Mouse (Mus musculus): ENCODE measurements around the gene Rpl14. TPM values are rescaled to one million over a fixed set of nuclear protein-coding genes. Genes with fewer than 3 reads are reported as not detected.

Gene Rpl14
- total RNA-seq (2012; rRNA removed) (2,026 and 2,130 TPM in 2 replicates), total RNA-seq (2014; rRNA removed) (1,346 and 1,653 TPM in 2 replicates), polyA plus RNA-seq (2012; ENCODE audit: insufficient read length, low read depth) (1,081 and 1,180 TPM in 2 replicates)

DNA sequence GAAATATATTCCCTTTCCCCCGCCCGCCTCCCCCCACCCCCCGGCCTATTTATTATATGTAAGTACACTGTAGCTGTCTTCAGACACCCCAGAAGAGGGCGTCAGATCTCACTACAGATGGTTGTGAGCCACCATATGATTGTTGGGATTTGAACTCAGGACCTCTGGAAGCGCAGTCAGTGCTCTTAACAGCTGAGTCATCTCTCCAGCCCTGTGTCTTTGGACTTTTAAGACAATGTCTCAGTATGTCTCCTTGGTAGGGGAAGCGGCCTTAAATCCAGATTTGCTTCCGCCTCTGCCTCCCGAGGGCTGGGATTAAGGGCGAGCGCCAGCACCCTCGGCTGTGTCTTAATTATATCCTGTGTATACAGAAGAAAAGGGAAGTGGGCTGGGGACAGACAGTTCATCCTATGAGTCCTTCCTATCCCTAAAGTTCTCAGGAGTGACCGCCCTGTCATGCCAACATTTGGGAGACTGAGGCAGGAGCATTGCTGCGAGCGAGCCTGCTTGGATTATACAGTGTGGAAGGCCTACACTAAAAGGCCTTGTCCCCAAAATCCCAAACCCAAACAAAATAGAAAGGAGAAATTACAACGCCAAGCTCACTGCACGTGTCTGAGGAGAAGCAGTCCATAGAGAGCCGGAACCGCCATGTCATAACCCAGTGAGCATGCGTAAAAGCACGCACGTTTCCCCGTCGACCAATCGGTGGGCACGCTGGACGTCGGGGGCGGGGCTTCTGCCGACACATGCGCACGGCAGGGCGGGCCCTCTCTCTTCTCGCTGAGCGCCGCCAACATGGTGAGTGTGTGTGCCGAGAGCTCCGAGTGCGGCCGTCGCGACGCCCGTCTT, at the start of gene Rpl14:
Gene Rpl14, plus strand, starts transcription at position 704 of the 852 bp plus-strand sequence.
- Histone ChIP-seq H3K79me2 (replicated peaks; ENCODE audit: control insufficient read depth, extremely low read depth, insufficient read depth, poor library complexity, severe bottlenecking) (peaks cover 24% of the 10 kb centered on the region), H3K9ac (ENCODE audit: insufficient read depth, low read depth) (peak within 1 kb of the TSS; percentile 99), H3K9me3 (replicated peaks; ENCODE audit: low read length) (no peaks in the 10 kb centered on the region), H3K4me1 (ENCODE audit: control insufficient read depth in 1 of 2, insufficient read depth in 2 of 2) (peaks cover 8 to 34% of the 10 kb centered on the region in 2 experiments), H3K27me3 (replicated peaks) (no peaks in the 10 kb centered on the region), H3K4me3 (replicated peaks in 1 of 3; ENCODE audit: low read depth in 2 of 3, low read length in 2 of 3, poor library complexity in 1 of 3) (peak within 1 kb of the TSS; percentile 88 to 98 (median 91)), H3K27ac (ENCODE audit: insufficient read depth, low read depth) (peak within 1 kb of the TSS; percentile 68), H3K4me2 (ENCODE audit: insufficient read depth, low read depth, poor library complexity, severe bottlenecking) (peak within 1 kb of the TSS; percentile 98), H3K36me3 (replicated peaks in 1 of 2; ENCODE audit: control insufficient read depth in 1 of 2, insufficient read depth in 1 of 2, low read length in 1 of 2) (peaks cover 38 to 39% of the 10 kb centered on the region in 2 experiments)
- DNase-seq (ENCODE audit: extremely low read depth): peak; percentile 96
- in situ Hi-C loops (cut with MboI; ENCODE audit: low pct_ligation_motif_present, low pct_unique_long_range_greater_than_20kb, low sequenced_read_pairs) (no loop called here), dilution Hi-C loops (cut with MboI; ENCODE audit: extremely low pct_ligation_motif_present, extremely low pct_unique_long_range_greater_than_20kb, low sequenced_read_pairs) (no loop called here)
- TF ChIP-seq USF2 (conservative IDR thresholded peaks at IDR 0.05; ENCODE audit: low read depth, low read length): 0 out of 2 replicates have a peak, but pooled peaks have one; percentile 4
- peak in 1 of 2 experiments; percentile 34; a peak in 2 of 4 replicates for TF ChIP-seq CTCF (conservative IDR thresholded peaks at IDR 0.05 in 1 of 2, IDR thresholded peaks at IDR 0.05 in 1 of 2; ENCODE audit: low read depth in 2 of 2, low read length in 2 of 2)
- peak; percentile 99 for TF ChIP-seq MYC (IDR thresholded peaks at IDR 0.05; ENCODE audit: low read depth, low read length)
- TF ChIP-seq ZKSCAN1 (IDR thresholded peaks at IDR 0.05; ENCODE audit: borderline replicate concordance, low read depth, low read length): no peak
- no peak for TF ChIP-seq CHD2 (IDR thresholded peaks at IDR 0.05; ENCODE audit: low read length)
- TF ChIP-seq UBTF (IDR thresholded peaks at IDR 0.05; ENCODE audit: low read depth, low read length): no peak
- TF ChIP-seq NRF1 (IDR thresholded peaks at IDR 0.05; ENCODE audit: low read depth, low read length): peak; percentile 90
- no peak for TF ChIP-seq GABPA (IDR thresholded peaks at IDR 0.05; ENCODE audit: insufficient replicate concordance, low read depth, low read length)
- TF ChIP-seq RCOR1 (conservative IDR thresholded peaks at IDR 0.05; ENCODE audit: low read depth, low read length): no peak
- TF ChIP-seq TBP (conservative IDR thresholded peaks at IDR 0.05; ENCODE audit: low read depth, low read length): peak; percentile 93
- peak; percentile 99 for TF ChIP-seq MXI1 (IDR thresholded peaks at IDR 0.05; ENCODE audit: low read depth, low read length)
- peak; percentile 96 for TF ChIP-seq MAX (IDR thresholded peaks at IDR 0.05; ENCODE audit: low read length)
- TF ChIP-seq NELFE (IDR thresholded peaks at IDR 0.05; ENCODE audit: low read depth, low read length): peak; percentile 97
- TF ChIP-seq POLR2A (IDR thresholded peaks at IDR 0.05; ENCODE audit: low read depth, low read length): peak; percentile 98
- peak; percentile 94 for TF ChIP-seq BHLHE40 (IDR thresholded peaks at IDR 0.05; ENCODE audit: low read depth, low read length)
- 0 out of 2 replicates have a peak, but pooled peaks have one; percentile 28 for TF ChIP-seq USF1 (IDR thresholded peaks at IDR 0.05; ENCODE audit: low read depth, low read length)
- no peak for TF ChIP-seq JUND (conservative IDR thresholded peaks at IDR 0.05; ENCODE audit: low read depth, low read length)
- TF ChIP-seq SIN3A (IDR thresholded peaks at IDR 0.05; ENCODE audit: low read length): peak; percentile 62
- TF ChIP-seq HCFC1 (IDR thresholded peaks at IDR 0.05; ENCODE audit: low read depth, low read length): peak; percentile 75
- peak; percentile 75 for TF ChIP-seq ELF1 (IDR thresholded peaks at IDR 0.05; ENCODE audit: low read depth, low read length)
- TF ChIP-seq MAFK (IDR thresholded peaks at IDR 0.05; ENCODE audit: insufficient replicate concordance, low read length): peak; percentile 32; the same call in 1 of the 2 replicates
- no peak for TF ChIP-seq MAZ (IDR thresholded peaks at IDR 0.05; ENCODE audit: low read depth, low read length)
- peak; percentile 97 for TF ChIP-seq ZMIZ1 (IDR thresholded peaks at IDR 0.05; ENCODE audit: low read depth, low read length)
- TF ChIP-seq TCF12 (IDR thresholded peaks at IDR 0.05; ENCODE audit: low read depth, low read length): peak; percentile 92
